In the genomic region with DNA sequence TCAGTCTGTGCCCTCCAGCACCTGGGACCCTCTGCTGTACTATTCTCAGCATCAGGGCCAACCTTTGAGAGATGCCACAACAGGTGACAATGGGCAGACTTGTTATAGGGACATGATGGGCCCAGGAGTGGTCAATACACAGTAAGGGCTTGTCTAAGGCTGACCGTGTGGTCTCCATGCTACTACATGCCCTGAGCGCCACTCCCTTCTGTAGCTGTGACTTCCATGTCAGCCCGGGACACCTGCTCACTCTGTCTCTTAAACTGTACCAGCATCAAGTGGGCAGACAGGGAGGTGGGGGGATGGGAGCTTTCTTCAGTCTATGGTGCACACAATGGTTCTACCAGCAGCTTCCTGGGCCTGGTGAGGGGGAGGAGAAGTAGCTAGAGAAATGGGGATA, we compare ENCODE assay signal across 21 mouse cellular contexts. TPM values are rescaled to one million over a fixed set of nuclear protein-coding genes. Genes with fewer than 3 reads are reported as not detected.
"Had no signal": no experiment of that assay in that cellular context is flagged by ENCODE, and none has a peak within 500 bp of the region (broad histone marks: within the 10 kb centered on the region; RNA-seq: fewer than 3 reads in every experiment).

No protein-coding gene starts in this region.

- H3K4me1 ChIP-seq: midbrain, embryonic 15.5 days had no signal

- H3K9me3 ChIP-seq: intestine, embryonic 15.5 days; limb, embryonic 15.5 days; liver, embryonic 13.5 days; midbrain, embryonic 12.5 days; midbrain, embryonic 15.5 days had no signal

- DNase-seq: left cerebral cortex, postnatal 4 days; liver, embryonic 13.5 days; lung, adult 2 months; lung, postnatal 14 days; lung, postnatal 4 days; thymus, postnatal 25 days had no signal

- H3K9ac ChIP-seq: intestine, embryonic 15.5 days; limb, embryonic 15.5 days; liver, embryonic 13.5 days; midbrain, embryonic 12.5 days; midbrain, embryonic 15.5 days had no signal

- H3K27me3 ChIP-seq: intestine, embryonic 15.5 days; limb, embryonic 15.5 days; liver, embryonic 13.5 days; midbrain, embryonic 12.5 days; midbrain, embryonic 15.5 days had no signal

- H3K4me2 ChIP-seq: intestine, embryonic 15.5 days; limb, embryonic 15.5 days; liver, embryonic 13.5 days; midbrain, embryonic 12.5 days; midbrain, embryonic 15.5 days had no signal

- ATAC-seq: midbrain, embryonic 15.5 days had no signal

- H3K36me3 ChIP-seq: intestine, embryonic 15.5 days; limb, embryonic 15.5 days; liver, embryonic 13.5 days; midbrain, embryonic 12.5 days; midbrain, embryonic 15.5 days had no signal

- H3K27ac ChIP-seq: intestine, embryonic 15.5 days; limb, embryonic 15.5 days; liver, embryonic 13.5 days; midbrain, embryonic 12.5 days; midbrain, embryonic 15.5 days had no signal

- H3K4me3 ChIP-seq: intestine, embryonic 15.5 days; limb, embryonic 15.5 days; liver, embryonic 13.5 days; midbrain, embryonic 12.5 days; midbrain, embryonic 15.5 days had no signal

RNA-seq across cellular contexts. Expression of a gene that starts 19.5 kb away (rescaled TPM):
- total RNA-seq: megakaryocyte-erythroid progenitor cell, adult 5-6 weeks had no signal

RNA-seq across cellular contexts. Expression of a gene that starts 49.8 kb away (rescaled TPM):
- total RNA-seq: layer of hippocampus, adult 18-20 months; layer of hippocampus, postnatal 14 days; left cerebral cortex, adult 8-10 months; left cerebral cortex, postnatal 14 days; left cerebral cortex, postnatal 4 days; megakaryocyte progenitor cell, adult 5-6 weeks; megakaryocyte-erythroid progenitor cell, adult 5-6 weeks had no signal
- polyA plus RNA-seq: intestine, embryonic 15.5 days; kidney, adult 2 months; limb, embryonic 15.5 days; liver, embryonic 13.5 days; lung, adult 2 months; lung, embryonic 16.5 days; midbrain, embryonic 12.5 days; midbrain, embryonic 15.5 days; neural tube, embryonic 11.5 days; neural tube, embryonic 14.5 days; small intestine, adult 2 months had no signal
